Mouse (Mus musculus) brain, embryonic 14.5 days (tissue): ENCODE measurements around the gene Wdr25.

Experiments
- CTCF ChIP-seq: fragments of 200-500 bp; IDR thresholded peaks from 2 replicates; pipeline ENCODE4 v1.5.1; 2012; ENCODE audit warnings: inconsistent platforms, mild to moderate bottlenecking, moderate library complexity, borderline replicate concordance; ENCODE audit not compliant: insufficient read depth, insufficient read length; ENCODE audit errors: extremely low read depth
- POLR2A ChIP-seq: fragments of 200-500 bp; IDR thresholded peaks from 2 replicates; pipeline ENCODE4 v1.6.1; 2012; ENCODE audit warnings: mild to moderate bottlenecking, inconsistent platforms, borderline replicate concordance; ENCODE audit not compliant: poor library complexity, insufficient read depth, insufficient read length, severe bottlenecking; ENCODE audit errors: extremely low read depth

- TF ChIP-seq CTCF: no peak
- TF ChIP-seq POLR2A: no peak
Measured at GRCm38 (mm10) chr12:108942203-108942923, 48.9 kb downstream of the Wdr25 start.
